Mouse (Mus musculus) urinary bladder, adult 2 months (tissue): ENCODE results near the gene Lrrc27. TPM values are rescaled to one million over a fixed set of nuclear protein-coding genes. Genes with fewer than 3 reads are reported as not detected.

ENCODE experiments used
- DNase-seq: peaks from one replicate; pipeline ENCODE4 v3.0.0; 2022; ENCODE audit warnings: low spot score
- polyA plus RNA-seq: library from polyadenylated mRNA; depleted of rRNA; stranded (reverse); fragments of >200 nt; gene quantifications from 2 replicates; pipeline ENCODE4 v1.2.3, GENCODE M21; 2012

Lrrc27 gene
- polyA plus RNA-seq, 1 experiment = 9.9 TPM

DNA sequence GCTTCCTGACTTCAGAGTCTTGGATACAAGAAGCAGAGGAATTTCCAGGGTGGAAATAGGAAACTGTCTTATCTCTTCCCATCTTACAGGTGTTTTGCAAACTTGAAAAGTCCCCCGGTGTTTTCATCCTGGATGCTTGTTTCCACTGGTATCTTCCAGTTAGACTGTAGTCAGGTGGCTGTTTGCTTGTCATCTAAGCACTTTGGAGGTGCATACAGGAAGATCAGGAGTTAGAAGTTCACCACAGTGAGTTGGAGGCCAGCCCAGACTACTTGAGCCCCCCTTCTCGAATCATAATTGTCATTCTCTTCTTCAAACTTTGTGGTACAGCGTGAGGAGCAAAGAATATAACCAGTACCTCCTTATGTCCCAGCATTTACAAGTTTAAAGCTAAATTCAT is 1.4 kb downstream of the Lrrc27 start:
- DNase-seq = no peak

DNA sequence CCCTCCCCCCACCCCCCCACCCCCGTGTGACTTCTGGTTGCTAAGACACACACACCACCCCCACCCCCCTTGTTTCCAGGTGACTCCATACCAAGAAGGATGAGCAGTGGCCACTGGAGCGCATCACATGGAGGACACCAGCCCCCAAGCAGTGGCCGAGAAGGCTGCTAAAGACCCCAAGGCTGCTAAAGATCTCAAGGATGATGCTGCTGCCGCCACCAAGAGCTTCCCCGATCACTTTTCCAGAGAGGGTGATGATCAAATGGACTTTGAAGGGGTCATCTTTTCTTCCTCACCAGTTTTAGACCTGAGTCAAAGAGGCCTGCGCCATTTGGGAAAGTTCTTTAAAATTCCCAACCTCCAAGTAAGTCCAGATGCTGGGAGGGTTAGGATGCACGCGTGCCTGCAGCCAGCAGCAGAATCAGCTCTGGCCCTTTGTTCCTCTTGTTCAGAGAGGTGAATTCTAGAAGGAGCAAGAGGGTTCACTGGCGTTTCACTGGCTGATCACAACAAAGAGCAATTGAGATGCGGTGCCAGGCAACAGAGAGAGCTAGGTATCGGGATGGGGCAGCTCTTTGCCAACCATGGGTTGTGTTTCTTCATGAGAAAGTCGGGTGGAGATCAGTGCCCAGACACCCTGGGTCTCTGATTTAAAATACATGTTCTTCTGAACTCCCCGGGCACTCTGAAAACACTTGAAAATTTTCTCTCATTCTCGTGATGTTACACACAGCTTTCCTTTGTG is 2.0 kb downstream of the Lrrc27 start:
- DNase-seq = peak; percentile 16

DNA sequence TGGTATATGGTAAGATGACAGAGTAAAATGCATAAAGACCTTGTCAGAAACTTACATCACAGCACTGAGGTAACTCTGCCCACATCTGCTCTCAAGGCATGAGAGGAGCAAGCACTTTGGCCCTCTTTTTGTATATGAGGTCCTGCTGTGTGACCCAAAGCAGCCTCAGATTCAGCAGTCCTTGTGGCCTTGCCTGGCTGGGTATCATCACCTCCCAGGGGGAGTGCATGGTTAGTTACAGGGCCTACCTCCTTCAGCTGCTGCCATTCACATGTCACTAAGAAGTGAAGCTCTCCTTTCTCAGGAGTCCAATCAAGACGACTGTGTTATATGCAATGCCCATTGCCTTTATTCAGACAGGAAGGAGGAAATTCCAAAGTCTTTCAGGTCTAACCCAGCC is 2.7 kb downstream of the Lrrc27 start:
- DNase-seq = peak; percentile 13

DNA sequence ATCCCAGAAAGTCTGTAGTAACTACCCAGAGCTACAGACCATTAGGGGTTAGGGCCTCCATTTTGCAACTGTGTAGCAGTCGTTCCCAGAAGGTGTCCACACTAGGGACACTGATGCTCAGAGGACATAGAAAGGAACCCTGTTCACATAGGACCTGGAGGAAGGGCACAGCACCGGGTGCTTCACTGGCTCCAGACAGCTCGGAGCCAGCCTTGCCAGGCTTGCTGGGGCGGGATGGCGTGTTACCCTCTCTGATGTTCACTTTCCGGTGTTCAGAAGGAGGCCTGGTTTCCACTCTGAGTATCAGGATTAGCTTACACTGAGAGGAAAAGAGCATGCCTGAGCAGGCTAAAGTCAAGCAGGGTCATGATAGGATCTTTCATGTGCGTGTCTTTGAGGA is 3.2 kb downstream of the Lrrc27 start:
- DNase-seq = peak; percentile 19

DNA sequence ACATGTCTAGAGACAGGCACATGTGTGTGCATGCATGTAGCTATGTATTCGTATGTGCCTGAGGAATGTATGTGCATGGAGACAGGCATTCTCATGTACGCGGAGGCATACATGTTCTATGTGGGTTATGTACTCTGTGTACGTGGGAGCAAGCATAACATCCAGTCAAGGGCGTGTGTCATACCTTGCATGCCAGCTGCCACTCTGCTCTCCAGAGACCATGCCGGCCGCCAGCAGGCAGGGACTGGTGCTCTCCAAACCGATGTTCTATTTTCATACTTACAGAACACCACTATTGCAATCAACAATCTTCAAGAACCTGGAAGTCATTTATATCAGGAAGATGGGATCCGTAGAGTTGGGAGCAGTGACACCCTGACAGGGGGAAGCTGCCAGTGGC is 3.7 kb downstream of the Lrrc27 start:
- DNase-seq = peak; percentile 14

DNA sequence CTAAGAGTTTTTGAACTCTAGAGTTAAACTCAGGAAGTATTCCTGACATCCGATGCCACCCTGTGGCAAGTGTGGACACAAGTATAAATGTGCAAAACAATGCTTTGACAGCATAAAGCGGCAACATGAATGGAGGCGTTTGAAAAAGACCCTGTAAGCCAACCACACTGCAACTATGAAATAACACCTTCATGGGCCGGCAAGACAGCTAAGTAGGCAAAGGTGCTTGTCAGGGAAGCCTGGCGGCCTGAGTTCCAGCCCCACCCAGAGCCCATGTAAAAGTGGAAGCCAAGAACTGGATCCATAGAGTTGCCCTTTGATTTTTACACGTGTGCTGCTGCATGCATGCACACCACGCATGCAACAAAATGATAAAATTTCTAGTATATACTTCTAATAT is 4.3 kb downstream of the Lrrc27 start:
- no peak for DNase-seq

DNA sequence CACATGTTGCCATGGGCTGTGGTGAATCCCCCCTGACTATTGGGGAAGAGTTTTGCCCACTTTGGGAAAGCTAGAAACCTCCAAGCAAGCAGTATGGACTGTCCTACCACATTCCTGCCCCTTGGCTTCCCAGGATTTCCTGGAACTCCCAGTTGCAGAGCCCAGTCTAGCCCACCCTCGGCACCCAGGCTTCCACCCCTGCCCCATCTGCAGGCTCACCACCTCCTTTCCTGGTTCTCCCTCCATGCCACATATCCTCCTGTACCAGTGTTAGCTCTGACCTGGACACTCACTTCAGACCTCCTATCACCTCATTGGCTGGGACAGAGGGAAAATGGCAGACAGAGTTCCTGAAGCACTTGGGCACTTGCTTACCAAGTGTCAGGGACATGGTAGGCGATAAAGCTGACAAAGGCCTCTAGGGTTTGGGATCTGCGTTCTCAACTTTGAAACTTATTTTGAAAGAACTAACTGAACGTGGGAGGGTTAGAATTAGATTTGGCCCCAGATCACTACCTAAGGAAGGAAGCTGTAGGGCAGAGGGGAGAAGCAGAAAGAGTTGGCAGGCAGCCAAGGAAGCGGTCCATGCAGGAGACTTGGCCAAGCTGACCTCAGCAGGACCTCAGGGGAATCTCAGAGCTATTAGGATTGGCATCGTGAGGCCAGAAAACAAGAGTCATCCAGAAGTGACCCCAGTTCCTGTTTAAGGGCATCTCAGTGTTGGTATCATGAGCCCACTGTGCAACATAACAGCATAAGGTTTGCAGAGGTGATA is 6.0 kb downstream of the Lrrc27 start:
- DNase-seq = peak; percentile 22

DNA sequence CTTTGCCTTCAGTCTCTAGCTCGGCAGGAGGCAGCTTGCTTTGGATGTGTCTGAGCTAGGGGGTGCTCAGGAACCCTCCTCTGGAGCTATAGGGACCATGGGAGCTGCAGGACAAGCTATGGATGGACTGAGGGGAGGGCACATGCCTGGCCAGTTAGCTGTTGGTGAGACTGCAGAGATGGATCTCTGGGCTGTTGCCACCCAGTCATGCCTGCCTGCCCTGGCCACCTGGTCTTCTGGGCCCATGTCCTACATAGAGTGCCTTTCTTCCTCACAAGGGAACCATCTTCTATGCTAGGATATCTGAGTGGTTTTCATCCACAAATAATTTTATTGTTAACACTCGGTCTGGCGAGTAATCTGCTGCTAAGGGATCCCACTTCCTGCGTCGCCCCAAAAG is 6.7 kb downstream of the Lrrc27 start:
- peak; percentile 16 for DNase-seq

DNA sequence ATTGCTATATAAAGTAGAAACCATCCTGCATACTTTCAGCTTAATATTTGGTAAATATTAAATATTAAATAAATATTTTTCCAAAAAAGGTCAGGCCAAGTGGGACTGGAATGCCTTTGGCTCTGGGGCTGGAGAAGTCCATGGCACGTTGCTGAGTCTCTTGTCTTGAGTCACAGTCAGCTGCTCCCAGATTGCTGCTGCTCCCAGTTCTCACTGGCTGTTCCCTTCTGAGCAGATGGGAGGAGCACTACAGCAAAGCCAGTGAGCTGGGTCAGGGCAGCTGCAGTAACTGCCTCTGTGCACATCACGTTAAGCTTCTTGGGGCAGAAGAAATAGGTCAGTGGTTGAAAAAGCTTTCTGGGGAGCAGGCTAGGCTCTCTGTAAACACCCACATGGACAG is 7.5 kb downstream of the Lrrc27 start:
- peak; percentile 20 for DNase-seq

DNA sequence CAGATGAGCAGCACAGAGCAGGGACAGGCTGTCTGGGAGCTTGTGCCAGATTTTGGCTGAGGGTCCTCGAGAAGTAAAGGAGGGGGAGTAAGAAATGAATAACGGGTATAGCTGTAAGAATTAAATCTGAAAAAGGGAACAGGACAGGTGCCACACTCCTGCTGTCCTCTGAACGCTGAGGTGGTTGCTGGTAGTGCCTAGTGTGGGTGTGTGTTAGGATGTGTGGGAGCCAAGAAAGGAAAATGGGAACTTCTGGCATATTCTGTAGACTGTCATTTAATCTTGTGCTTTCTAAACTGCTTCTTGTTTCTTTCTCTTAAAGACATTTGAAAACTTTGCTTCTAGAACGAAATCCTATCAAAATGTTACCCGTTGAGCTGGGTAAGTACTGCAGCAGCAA is 8.3 kb downstream of the Lrrc27 start:
- peak; percentile 10 for DNase-seq

DNA sequence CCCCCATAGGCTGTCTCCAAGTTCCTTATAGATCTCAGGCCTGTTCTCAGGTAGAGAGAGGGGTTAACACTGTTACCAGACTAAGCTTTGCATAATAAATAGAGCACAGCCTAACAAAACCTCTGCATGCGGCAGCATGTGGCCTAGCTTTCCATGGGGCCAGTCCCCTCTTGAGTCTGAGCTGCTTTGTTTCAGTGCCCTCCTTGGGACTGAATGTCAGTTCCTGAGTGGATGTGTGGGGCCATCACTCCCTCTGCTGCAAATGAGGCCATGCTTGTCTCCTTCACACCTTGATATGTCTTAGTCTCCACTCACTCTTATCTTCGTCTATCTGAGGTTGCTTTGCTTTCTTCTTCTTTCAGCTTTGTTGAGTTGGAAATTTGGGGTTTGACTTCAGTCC is 9.1 kb downstream of the Lrrc27 start:
- DNase-seq = no peak

DNA sequence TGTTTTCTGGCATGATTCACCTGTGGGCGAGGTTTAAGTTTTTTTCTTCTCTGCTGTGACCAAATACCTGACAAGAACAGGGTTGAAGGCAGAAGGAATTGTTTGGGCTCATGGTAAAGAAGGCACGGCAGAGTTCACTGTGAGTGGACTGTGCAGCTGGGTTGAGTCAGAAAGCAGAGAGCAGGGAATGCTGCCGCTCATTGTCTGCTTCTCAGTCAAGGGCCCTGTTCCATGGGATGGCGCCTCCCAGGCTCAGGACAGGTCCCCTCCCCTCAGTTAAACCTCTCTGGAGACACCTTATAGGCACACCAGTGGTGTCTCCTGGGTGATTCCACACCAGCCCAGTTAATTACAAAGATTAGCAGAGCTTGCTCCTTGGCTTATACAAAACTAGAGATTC is 9.6 kb downstream of the Lrrc27 start:
- peak; percentile 15 for DNase-seq

DNA sequence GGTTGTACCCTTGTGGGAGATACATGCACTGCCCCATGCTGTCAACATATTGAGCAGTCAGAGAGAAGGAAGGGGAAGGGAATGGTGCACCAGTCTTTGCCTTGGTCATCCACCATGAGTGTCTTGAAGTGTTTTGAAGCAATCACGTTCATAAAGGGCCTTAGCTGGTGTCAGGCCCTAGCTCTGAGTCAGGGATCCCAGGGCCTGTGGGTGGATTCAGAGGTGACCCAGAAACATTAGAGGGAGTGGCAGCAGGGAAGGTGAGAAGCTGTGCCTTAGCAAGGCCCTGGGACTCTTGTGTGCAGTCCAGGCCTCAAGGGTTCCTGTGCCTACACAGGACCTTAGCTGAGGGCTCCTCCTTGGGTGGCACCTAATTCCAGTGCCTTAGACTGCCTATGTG is 11.3 kb downstream of the Lrrc27 start:
- no peak for DNase-seq

DNA sequence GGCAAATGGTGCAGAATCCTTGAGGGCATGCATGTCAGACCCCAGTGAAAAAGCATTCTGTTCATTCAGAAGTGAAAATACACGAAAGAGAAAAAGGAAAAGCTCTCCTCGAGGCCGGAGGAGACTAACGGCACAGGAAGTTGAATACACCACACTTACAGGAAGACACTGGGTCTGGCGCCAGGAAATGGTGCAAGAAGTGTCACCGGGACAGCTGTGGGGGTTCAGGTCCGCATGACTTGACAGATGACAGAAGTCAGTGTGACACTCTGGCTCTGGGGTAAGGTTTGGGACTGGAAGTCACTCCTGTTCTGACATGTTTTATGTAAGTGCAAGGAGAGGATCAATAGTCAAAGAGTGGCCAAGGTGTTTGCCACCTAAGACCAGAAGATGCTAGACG is 11.9 kb downstream of the Lrrc27 start:
- peak; percentile 8 for DNase-seq

DNA sequence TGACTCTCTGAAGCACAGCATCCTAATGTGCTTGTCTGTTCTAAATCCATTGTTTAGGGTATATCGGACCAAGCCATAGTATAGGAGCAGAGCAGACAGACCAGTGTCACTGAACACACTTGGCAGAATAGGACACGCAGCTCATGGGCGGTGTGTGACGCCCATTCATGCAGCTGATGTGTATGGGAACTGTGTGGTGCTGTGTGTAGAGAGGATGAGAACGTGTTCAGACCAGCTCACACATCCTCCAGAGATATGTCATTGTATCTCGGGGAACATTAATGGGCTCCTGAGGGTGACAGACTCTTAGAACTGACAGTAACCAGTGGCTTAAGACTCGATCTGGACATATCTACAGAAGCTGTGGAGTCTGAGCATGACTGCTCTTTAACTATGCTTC is 13.6 kb downstream of the Lrrc27 start:
- DNase-seq = no peak

DNA sequence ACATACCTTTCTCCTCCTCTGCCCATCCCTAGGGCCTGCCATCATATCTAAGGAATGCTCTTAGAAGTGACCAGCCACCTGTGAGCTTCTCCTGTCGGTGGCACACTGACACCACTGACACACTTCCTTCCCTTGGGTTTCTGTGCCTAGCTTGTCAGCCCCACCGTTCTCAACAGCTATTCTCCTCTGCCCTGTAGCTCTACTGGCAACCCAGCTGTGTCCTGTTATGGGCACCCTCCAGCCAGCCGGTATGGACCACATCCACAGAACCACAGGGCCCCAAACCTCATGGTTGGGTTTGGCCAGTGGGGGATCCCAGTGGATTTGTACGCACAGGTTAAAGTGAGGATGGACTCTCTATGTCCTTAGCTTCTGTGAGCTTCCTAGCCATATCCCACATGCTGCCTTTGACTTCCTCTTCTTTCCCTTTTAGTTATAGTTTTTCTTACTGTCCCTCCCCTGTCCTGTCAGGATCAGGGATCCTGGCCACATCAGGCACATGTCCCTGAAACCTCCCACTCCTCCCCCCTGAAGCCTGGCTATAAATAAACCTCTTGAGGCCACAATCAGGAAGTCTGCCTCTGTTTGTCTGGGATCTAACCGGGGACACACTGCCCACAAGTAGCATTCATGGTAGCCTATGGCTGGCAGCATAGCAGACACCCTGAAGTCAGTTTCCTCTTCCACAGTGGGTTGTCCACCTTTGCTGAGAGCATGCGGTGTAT is 15.8 kb downstream of the Lrrc27 start:
- no peak for DNase-seq

DNA sequence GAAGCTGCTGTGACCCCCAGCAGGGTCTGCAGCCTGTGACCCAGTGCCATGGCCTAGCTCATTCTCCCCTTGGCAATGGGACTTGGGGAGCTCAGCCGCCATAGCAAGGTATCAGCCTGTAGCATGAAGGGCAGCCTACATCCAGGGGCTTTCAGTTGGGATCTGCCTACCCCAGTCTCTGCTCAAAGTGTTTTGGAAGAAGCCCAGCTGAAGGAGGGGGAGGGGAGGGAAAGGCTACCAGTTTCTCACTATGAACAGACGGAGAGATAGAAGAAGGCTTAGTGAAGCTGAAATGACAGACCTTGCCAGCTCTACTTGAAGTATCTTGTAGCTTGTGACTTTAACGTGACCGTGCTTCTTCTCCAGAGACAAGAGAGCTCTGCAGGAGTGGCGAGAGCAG is 17.0 kb downstream of the Lrrc27 start:
- DNase-seq = no peak

DNA sequence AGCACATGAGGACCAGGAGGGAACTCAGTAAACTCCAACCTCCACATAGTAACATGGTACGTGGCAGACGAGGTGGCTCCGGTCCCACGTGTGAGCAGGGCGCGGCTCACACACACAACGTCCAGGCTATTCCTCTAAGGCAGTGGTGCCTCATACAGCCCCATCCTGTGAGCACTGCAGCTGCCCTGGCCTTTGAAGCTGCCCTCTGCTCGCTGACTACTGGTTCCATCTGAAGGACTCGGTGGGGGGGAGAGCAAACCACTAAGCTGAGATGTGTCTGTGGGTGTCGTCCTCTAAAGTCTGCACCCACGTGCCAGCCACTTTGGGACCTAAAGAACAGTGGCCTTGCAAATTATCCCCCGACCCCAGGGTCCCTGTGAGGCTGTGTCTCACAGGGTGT is 17.5 kb downstream of the Lrrc27 start:
- DNase-seq = no peak

DNA sequence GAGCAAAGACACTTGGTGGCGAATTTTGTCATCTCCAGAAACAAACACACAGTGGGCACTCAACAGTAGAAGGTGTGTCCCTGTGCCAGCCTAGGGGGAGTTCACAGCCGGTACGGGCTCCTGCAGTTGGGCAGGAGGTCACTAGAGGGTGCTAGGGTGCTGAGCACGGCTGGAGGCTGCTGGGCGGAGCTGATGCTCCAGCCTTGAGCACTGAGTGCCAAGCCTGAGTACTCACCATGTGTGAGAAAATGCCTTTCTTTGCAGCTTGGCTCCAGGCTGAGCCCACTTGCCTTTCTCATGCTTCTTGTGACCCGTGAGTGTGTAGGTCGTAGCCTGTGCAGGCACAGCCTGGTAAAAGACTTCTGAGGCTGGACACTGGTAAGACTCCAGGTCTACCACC is 20.9 kb downstream of the Lrrc27 start:
- DNase-seq = peak; percentile 77

DNA sequence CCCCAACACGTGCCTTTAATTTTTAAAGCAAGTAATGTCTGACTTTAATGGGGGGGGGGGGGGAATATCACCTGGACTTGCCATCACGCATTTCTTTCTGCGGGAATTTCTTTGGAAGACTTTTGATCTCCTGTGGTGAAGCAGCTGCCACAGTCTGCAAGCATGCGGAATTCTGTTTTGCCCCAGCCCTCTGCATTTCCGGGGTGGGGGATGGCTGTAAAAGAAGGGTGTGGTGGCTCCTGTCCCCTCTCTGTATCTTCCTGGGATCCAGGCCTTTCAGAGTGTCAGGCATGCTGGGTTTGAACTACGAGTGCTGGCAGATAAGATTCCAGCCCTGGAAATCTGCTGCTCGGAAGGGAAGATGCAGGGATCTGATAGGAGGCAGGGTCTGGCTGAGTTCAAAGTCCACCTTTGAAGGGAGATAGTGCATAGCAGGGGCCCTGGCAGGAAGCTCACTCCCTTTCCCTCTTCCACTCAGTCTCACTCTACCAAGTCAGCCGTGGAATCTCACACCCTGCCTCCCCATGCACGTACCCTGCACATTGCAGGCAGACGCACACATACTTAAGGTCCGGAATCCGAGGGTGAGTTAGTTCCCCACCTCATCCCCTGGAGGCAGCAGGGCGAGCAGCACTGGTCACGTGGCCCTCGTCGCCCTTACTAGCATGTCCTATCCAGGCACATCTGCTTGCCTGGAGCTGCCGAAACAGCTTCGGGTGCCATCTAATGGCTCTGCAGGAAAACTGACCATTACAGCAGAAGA is 21.8 kb downstream of the Lrrc27 start:
- no peak for DNase-seq

DNA sequence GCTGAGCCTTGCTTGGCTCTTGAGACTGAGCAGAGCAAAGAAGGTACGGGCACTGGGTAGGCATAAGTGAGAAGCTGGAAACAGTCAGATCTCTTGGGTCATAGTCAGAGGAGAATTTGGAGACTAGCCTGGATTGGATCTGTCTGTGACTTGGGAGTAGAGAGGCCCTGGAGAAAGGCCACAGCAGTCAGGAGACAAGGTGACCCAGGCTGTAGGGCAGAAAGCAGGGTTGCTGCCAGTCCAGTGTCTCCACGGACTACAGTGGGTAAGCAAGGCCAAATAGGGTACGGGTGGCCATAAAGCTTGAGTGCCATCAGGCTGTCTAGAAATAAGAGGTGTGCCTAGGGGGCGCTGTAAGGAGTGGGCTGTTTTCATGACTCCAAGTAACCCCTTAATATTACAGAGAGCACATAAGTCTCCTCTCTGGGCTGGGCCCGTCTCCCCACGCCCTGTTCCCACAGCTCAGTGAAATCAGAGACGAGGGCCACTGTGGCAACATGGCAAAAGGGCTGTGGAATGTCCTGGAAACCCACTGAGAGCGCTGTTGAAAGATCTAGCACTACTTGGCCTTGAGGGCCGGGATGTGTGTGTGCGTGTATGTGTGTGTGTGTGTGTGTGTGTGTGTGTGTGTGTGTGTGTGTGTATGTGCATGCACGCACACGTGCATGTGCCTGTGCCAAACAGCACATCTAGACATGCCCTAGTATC is 23.0 kb downstream of the Lrrc27 start:
- no peak for DNase-seq
